Mouse (Mus musculus) CH12.LX (cell line): ENCODE measurements around the gene Ankrd2. TPM values are rescaled to one million over a fixed set of nuclear protein-coding genes. Genes with fewer than 3 reads are reported as not detected.

Source experiments
- DNase-seq: peaks from one replicate; pipeline ENCODE4 v3.0.0-alpha.2; 2013; ENCODE audit errors: extremely low read depth
- H3K27ac ChIP-seq: 2 replicates; pipeline ENCODE4 v1.5.1; 2012; ENCODE audit warnings: low read depth, mild to moderate bottlenecking, control low read depth, moderate library complexity; ENCODE audit not compliant: insufficient read depth
- H3K27me3 ChIP-seq: replicated peaks from 2 replicates; pipeline ENCODE3; 2012; ENCODE audit warnings: inconsistent platforms
- H3K36me3 ChIP-seq, 2 experiments: replicated peaks in 1 of 2; 2 replicates each; pipeline versions ENCODE3 to v1.6.1; 2012; ENCODE audit warnings: inconsistent platforms in 1 of 2, low read length in 1 of 2, mild to moderate bottlenecking in 1 of 2, mixed read lengths in 1 of 2, moderate library complexity in 1 of 2; ENCODE audit not compliant: control insufficient read depth in 1 of 2, insufficient read depth in 1 of 2
- H3K4me1 ChIP-seq, 2 experiments: 2 replicates each; pipeline ENCODE4 v1.6.1; 2012; ENCODE audit warnings: inconsistent platforms in 1 of 2, moderate library complexity in 1 of 2; ENCODE audit not compliant: insufficient read depth in 2 of 2, control insufficient read depth in 1 of 2
- H3K4me2 ChIP-seq: 2 replicates; pipeline ENCODE4 v1.6.1; 2012; ENCODE audit warnings: low read depth, mild to moderate bottlenecking, control low read depth; ENCODE audit not compliant: poor library complexity, insufficient read depth, severe bottlenecking
- H3K4me3 ChIP-seq, 3 experiments: fragments of 150-350 bp in 1 of 3; sonication (generic) in 1 of 3; replicated peaks in 1 of 3; 2 replicates each; pipeline versions ENCODE3 to v1.5.1; 2011 to 2012; ENCODE audit warnings: low read depth in 2 of 3, low read length in 2 of 3, mild to moderate bottlenecking in 2 of 3, moderate library complexity in 2 of 3, control low read depth in 1 of 3, improper control_type of control experiment in 1 of 3, inconsistent platforms in 1 of 3, mixed read lengths in 1 of 3; ENCODE audit not compliant: poor library complexity in 1 of 3
- H3K79me2 ChIP-seq: replicated peaks from 2 replicates; pipeline ENCODE4 v1.6.1; 2012; ENCODE audit warnings: mild to moderate bottlenecking, moderate library complexity; ENCODE audit not compliant: control insufficient read depth, poor library complexity, insufficient read depth, severe bottlenecking; ENCODE audit errors: extremely low read depth
- H3K9ac ChIP-seq: 2 replicates; pipeline ENCODE4 v1.6.1; 2012; ENCODE audit warnings: low read depth, mild to moderate bottlenecking, control low read depth, moderate library complexity; ENCODE audit not compliant: insufficient read depth
- H3K9me3 ChIP-seq: replicated peaks from 2 replicates; pipeline ENCODE3; 2012; ENCODE audit warnings: low read length, inconsistent platforms, mixed read lengths
- GABPA ChIP-seq: IDR thresholded peaks from 2 replicates; pipeline ENCODE4 v1.6.1; 2012; ENCODE audit warnings: low read depth, low read length, improper control_type of control experiment, inconsistent platforms; ENCODE audit not compliant: insufficient replicate concordance
- NELFE ChIP-seq: IDR thresholded peaks from 2 replicates; pipeline ENCODE4 v1.6.1; 2011; ENCODE audit warnings: low read depth, low read length, improper control_type of control experiment
- POLR2AphosphoS2 ChIP-seq: IDR thresholded peaks from 2 replicates; pipeline ENCODE4 v1.6.1; 2011; ENCODE audit warnings: low read depth, low read length, improper control_type of control experiment
- RAD21 ChIP-seq: IDR thresholded peaks from 2 replicates; pipeline ENCODE4 v1.6.1; 2011; ENCODE audit warnings: low read depth, mild to moderate bottlenecking, low read length, improper control_type of control experiment, moderate library complexity
- USF1 ChIP-seq: IDR thresholded peaks from 2 replicates; pipeline ENCODE4 v1.6.1; 2014; ENCODE audit warnings: low read depth, mild to moderate bottlenecking, inconsistent platforms, low read length, improper control_type of control experiment
- USF2 ChIP-seq: conservative IDR thresholded peaks from 2 replicates; pipeline ENCODE4 v1.6.1; 2011; ENCODE audit warnings: low read depth, low read length, improper control_type of control experiment
- ZKSCAN1 ChIP-seq: IDR thresholded peaks from 2 replicates; pipeline ENCODE4 v1.6.1; 2012; ENCODE audit warnings: low read depth, inconsistent platforms, low read length, improper control_type of control experiment, borderline replicate concordance
- dilution Hi-C: fragments of 300-500 bp; cut with MboI; formaldehyde crosslinking; loops from 2 replicates; pipeline ENCODE4 v1.14.3; 2020; ENCODE audit warnings: low sequenced_read_pairs; ENCODE audit not compliant: extremely low pct_unique_long_range_greater_than_20kb, extremely low pct_ligation_motif_present
- in situ Hi-C: fragments of 300-500 bp; cut with MboI; formaldehyde crosslinking; loops from 3 replicates; pipeline ENCODE4 v1.14.3; 2019; ENCODE audit warnings: low sequenced_read_pairs, low pct_ligation_motif_present, low pct_unique_long_range_greater_than_20kb, mixed read lengths
- polyA plus RNA-seq: library from polyadenylated mRNA; unstranded; fragments of >175 nt; gene quantifications from 2 replicates; pipeline ENCODE4 v1.2.1, GENCODE M21; 2012; ENCODE audit warnings: low read depth; ENCODE audit not compliant: insufficient read length
- total RNA-seq, 2 experiments: library from RNA; depleted of rRNA; stranded (reverse); fragments of 300-350 nt in 1 of 2; fragments of >200 nt in 1 of 2; gene quantifications; 2 replicates each; pipeline ENCODE4 v1.2.3; 2012 to 2014

The Ankrd2 gene
- total and polyA plus RNA-seq, 3 experiments, result not detected

DNA sequence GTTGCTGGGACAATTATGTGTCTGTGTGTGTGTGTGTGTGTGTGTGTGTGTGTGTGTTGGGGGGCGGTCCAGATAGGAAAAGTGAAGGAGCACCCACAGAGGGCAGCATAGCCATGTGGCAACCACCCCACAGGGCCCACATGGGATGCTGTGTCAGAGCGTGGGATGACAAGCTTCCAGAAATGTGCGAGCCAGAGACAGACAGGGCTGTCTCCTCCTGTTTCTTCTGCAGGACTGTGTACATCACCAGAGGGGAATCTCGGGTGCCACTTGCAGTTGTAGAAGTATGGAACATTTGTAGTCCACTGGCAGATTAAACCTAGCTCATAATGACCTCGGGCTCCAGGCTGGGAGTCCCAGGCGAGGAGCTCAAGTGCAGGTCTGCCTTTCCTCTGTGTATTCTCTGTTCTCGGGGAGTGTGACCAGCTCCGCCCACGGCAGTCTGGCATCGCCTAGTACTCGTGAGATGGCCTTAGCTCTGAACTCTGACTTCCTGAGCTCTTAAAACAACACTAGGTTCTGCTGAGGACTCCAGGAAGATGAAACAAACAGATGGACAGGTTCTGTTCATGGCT is 832 bp upstream of the Ankrd2 start:
- Histone ChIP-seq H3K4me3 (no peak overlapping the region), H3K79me2 (no peaks in the 10 kb centered on the region), H3K4me1 (peaks cover 0 to 3% of the 10 kb centered on the region in 2 experiments; a peak in 2 of 4 replicates), H3K4me2 (no peak overlapping the region), H3K27me3 (peaks cover 21% of the 10 kb centered on the region), H3K9me3 (no peaks in the 10 kb centered on the region), H3K36me3 (peaks cover 0 to 30% of the 10 kb centered on the region in 2 experiments), H3K27ac (no peak overlapping the region), H3K9ac (no peak overlapping the region)
- TF ChIP-seq GABPA (no peak), NELFE (no peak), RAD21 (no peak)
- in situ Hi-C loops, result no loop called here
- dilution Hi-C loops, result no loop called here
- DNase-seq, result no peak

DNA sequence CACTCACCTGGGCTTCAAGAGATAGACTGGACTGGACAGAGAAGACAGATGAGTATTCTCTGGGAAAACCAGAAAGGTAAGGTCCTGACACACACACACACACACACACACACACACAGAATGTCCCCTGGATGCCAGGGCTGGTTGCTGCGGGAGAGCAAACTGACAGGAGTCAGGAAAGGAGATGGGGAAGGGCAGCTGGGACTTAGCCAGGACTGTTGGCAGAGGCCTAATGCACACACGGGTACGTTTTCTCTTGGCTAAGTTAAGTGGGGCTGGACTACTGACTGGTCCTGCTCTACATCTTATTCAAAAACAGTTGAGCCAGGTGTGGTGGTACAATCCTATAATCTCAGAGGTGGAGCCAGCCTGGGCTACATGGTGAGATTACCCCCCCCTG is 557 bp downstream of the Ankrd2 start:
- H3K4me1 ChIP-seq, result peaks cover 0 to 3% of the 10 kb centered on the region in 2 experiments; a peak in 2 of 4 replicates
- dilution Hi-C loops (no loop called here), in situ Hi-C loops (no loop called here)

DNA sequence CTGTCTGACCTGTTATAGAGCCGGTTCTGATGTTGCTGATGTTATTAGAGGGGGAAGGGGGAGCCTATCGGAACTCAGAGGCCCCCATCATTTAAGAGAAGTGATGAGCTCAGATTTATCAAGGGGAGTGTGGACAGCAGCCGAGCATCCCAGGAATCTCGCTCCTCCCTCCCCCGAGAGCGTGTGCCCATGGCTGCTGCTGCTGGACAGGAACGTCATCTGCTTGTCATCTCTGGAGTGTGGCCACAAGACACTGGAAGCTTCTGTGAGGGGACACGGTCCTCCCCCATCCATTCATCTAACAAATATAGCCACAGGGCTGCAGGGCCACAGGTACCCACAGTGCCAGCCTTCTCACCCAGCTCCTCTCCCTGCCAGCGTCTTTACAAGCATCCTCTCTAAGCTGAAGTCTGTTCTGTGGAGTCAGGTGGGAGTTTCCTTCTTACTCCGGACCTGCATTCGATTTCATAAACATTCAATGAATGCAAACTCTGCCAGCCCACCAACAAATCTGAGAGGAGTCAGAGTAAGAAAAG is 1.4 kb downstream of the Ankrd2 start:
- Histone ChIP-seq H3K79me2 (no peaks in the 10 kb centered on the region), H3K4me2 (no peak overlapping the region), H3K27me3 (peaks cover 37% of the 10 kb centered on the region), H3K27ac (no peak overlapping the region), H3K9ac (no peak overlapping the region), H3K4me3 (no peak overlapping the region), H3K4me1 (peaks cover 0 to 3% of the 10 kb centered on the region in 2 experiments; a peak in 2 of 4 replicates), H3K9me3 (no peaks in the 10 kb centered on the region), H3K36me3 (peaks cover 0 to 23% of the 10 kb centered on the region in 2 experiments)
- TF ChIP-seq USF2 (no peak), POLR2AphosphoS2 (no peak), USF1 (no peak)
- in situ Hi-C loops, result no loop called here
- no peak for DNase-seq
- dilution Hi-C loops, result no loop called here

More for the DNA sequence above, 557 bp downstream of the Ankrd2 start:
- H3K79me2 ChIP-seq, result no peaks in the 10 kb centered on the region
- H3K9me3 ChIP-seq, result no peaks in the 10 kb centered on the region
- no peak overlapping the region for H3K4me3 ChIP-seq
- no peak overlapping the region for H3K9ac ChIP-seq
- H3K4me2 ChIP-seq, result no peak overlapping the region
- DNase-seq, result no peak
- no peak for TF ChIP-seq ZKSCAN1
- TF ChIP-seq, all 38 proteins: peak for 0
- H3K36me3 ChIP-seq, result peaks cover 0 to 30% of the 10 kb centered on the region in 2 experiments
- no peak overlapping the region for H3K27ac ChIP-seq
- peaks cover 29% of the 10 kb centered on the region for H3K27me3 ChIP-seq
